Mouse (Mus musculus): ENCODE measurements around the gene Cdh9. TPM values are rescaled to one million over a fixed set of nuclear protein-coding genes. Genes with fewer than 3 reads are reported as not detected.

Gene Cdh9
- polyA plus RNA-seq (2012; ENCODE audit: low replicate concordance): not detected in 2 replicates

DNA sequence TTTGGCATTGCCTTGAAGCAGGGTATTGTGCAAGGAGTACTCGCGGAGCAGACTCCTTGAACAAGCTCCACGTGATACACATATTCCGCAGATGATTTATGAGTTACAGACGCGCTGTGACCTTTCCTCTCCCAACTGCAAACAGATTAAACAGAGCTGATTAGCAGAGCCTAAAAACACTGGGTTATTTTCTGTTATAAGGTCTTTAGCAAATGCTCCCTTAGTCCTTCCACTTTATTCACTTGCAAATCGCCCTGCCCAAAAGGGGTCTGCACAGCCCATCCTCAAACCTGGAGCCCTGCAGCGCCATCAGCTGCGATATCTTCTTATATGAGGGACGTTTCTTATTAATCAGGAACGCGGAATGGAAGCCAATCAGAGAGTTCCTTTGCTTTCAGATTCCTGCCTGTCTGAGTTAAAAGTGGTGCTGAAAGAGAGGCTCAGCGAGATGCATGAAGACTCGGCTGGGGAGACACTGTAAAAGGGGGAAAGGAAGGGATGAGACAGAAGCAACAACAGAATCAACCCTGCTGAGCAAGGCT lies at the start of gene Cdh9:
Gene Cdh9 (plus strand): TSS at position 287 of the 542 bp plus-strand sequence.

